Mouse (Mus musculus): Measurements from ENCODE around the gene Rufy3. TPM values are rescaled to one million over a fixed set of nuclear protein-coding genes. Genes with fewer than 3 reads are reported as not detected.

The Rufy3 gene
- polyA plus RNA-seq, 1 experiment from 2014 or later: 253 TPM

- H3K4me1 ChIP-seq (ENCODE audit: control insufficient read depth, insufficient read depth, low read depth, low read length): no peaks in the 10 kb centered on the region
- no peaks in the 10 kb centered on the region for H3K9me3 ChIP-seq (ENCODE audit: control insufficient read depth, low read length)
- no peak overlapping the region for H3K27ac ChIP-seq (ENCODE audit: low read depth, low read length)
- H3K36me3 ChIP-seq (ENCODE audit: control insufficient read depth, insufficient read depth, low read length): no peaks in the 10 kb centered on the region
- ATAC-seq: 0 out of 2 replicates have a peak, but pooled peaks have one; percentile 9
- no peak overlapping the region for H3K9ac ChIP-seq (ENCODE audit: low read depth, low read length)
- H3K27me3 ChIP-seq (replicated peaks; ENCODE audit: control insufficient read depth, insufficient read depth, low read length): no peaks in the 10 kb centered on the region
- no peak overlapping the region for H3K4me3 ChIP-seq (ENCODE audit: low read length)
- H3K4me2 ChIP-seq (ENCODE audit: low read length): no peak overlapping the region
- 96% methylated on average over 3 of the region's 3 CpGs for WGBS
Observed at GRCm38 (mm10) chr5:88604046-88604445, 39.2 kb downstream of the Rufy3 start.

GRCm38 (mm10) chr5:88604641-88605358, 40.0 kb downstream of the Rufy3 start:
- Histone ChIP-seq H3K4me3 (ENCODE audit: low read length) (no peak overlapping the region), H3K9me3 (ENCODE audit: control insufficient read depth, low read length) (no peaks in the 10 kb centered on the region), H3K4me2 (ENCODE audit: low read length) (no peak overlapping the region), H3K4me1 (ENCODE audit: control insufficient read depth, insufficient read depth, low read depth, low read length) (no peaks in the 10 kb centered on the region), H3K27me3 (replicated peaks; ENCODE audit: control insufficient read depth, insufficient read depth, low read length) (no peaks in the 10 kb centered on the region), H3K9ac (ENCODE audit: low read depth, low read length) (no peak overlapping the region), H3K36me3 (ENCODE audit: control insufficient read depth, insufficient read depth, low read length) (no peaks in the 10 kb centered on the region), H3K27ac (ENCODE audit: low read depth, low read length) (no peak overlapping the region)
- 93% methylated on average over 7 of the region's 7 CpGs for WGBS
- 0 out of 2 replicates have a peak, but pooled peaks have one; percentile 34 for ATAC-seq

DNA sequence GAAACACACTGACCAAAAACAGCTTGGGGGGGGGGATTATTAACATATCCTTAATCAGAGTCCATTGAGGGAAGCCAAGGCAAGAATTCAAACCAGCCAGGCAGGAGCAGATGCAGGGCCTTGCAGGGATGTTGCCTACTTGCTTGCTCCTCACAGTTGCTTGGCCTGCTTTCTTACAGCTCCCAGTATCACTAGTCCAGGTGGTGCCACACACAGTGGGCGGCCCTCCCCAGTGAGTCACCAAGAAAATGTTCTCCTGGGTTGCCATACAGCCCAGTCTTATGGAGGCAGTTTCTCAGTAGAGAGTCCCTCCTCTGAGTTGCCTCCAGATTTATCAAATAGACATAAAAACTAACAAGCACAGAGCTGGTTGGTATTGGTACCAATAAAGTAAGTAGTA, 49.3 kb downstream of the Rufy3 start:
- H3K27me3 ChIP-seq (replicated peaks; ENCODE audit: control insufficient read depth, insufficient read depth, low read length): no peaks in the 10 kb centered on the region
- H3K9me3 ChIP-seq (ENCODE audit: control insufficient read depth, low read length): no peaks in the 10 kb centered on the region
- no peak overlapping the region for H3K4me3 ChIP-seq (ENCODE audit: low read length)
- peaks cover 21% of the 10 kb centered on the region for H3K36me3 ChIP-seq (ENCODE audit: control insufficient read depth, insufficient read depth, low read length)
- H3K9ac ChIP-seq (ENCODE audit: low read depth, low read length): no peak overlapping the region
- H3K27ac ChIP-seq (ENCODE audit: low read depth, low read length): no peak overlapping the region
- ATAC-seq: peak; percentile 24; the same call in 1 of the 2 replicates
- no peaks in the 10 kb centered on the region for H3K4me1 ChIP-seq (ENCODE audit: control insufficient read depth, insufficient read depth, low read depth, low read length)
- H3K4me2 ChIP-seq (ENCODE audit: low read length): no peak overlapping the region
- 100% methylated on average over 1 of the region's 1 CpGs for WGBS

GRCm38 (mm10) chr5:88616988-88617387, 52.1 kb downstream of the Rufy3 start:
- H3K4me3 ChIP-seq (ENCODE audit: low read length): no peak overlapping the region
- ATAC-seq: no peak
- H3K27ac ChIP-seq (ENCODE audit: low read depth, low read length): no peak overlapping the region
- WGBS: 91% methylated on average over 4 of the region's 4 CpGs
- no peaks in the 10 kb centered on the region for H3K9me3 ChIP-seq (ENCODE audit: control insufficient read depth, low read length)
- H3K36me3 ChIP-seq (ENCODE audit: control insufficient read depth, insufficient read depth, low read length): peaks cover 35% of the 10 kb centered on the region
- H3K27me3 ChIP-seq (replicated peaks; ENCODE audit: control insufficient read depth, insufficient read depth, low read length): no peaks in the 10 kb centered on the region
- H3K9ac ChIP-seq (ENCODE audit: low read depth, low read length): no peak overlapping the region
- H3K4me2 ChIP-seq (ENCODE audit: low read length): no peak overlapping the region
- no peaks in the 10 kb centered on the region for H3K4me1 ChIP-seq (ENCODE audit: control insufficient read depth, insufficient read depth, low read depth, low read length)

GRCm38 (mm10) chr5:88627545-88627944, 62.7 kb downstream of the Rufy3 start:
- peaks cover 34% of the 10 kb centered on the region for H3K36me3 ChIP-seq (ENCODE audit: control insufficient read depth, insufficient read depth, low read length)
- no peaks in the 10 kb centered on the region for H3K4me1 ChIP-seq (ENCODE audit: control insufficient read depth, insufficient read depth, low read depth, low read length)
- WGBS: 98% methylated on average over 4 of the region's 4 CpGs

DNA sequence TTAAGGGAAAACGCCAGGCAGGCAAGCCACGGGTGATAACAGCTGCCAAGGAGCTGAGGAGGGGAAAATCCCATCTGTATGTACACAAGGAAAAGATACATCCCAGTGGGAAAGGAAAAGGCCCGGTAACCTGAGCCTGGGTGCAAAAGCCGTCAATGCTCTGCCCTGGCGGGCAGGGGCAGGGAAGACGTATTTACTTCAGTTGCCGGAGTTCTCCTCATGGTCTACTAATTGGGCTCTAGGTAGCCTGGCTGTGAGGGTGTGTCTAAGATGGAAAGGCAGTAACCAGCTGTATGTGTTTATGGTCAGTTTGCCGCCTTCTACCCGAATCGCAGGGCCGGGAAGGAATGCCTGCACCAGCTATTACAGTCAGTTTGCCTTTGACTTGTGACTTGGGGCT, 64.3 kb downstream of the Rufy3 start:
- WGBS: 94% methylated on average over 11 of the region's 11 CpGs
- no peak for ATAC-seq

More at GRCm38 (mm10) chr5:88627545-88627944, 62.7 kb downstream of the Rufy3 start:
- Histone ChIP-seq H3K9ac (ENCODE audit: low read depth, low read length) (no peak overlapping the region), H3K9me3 (ENCODE audit: control insufficient read depth, low read length) (no peaks in the 10 kb centered on the region), H3K4me2 (ENCODE audit: low read length) (no peak overlapping the region), H3K27ac (ENCODE audit: low read depth, low read length) (no peak overlapping the region), H3K27me3 (replicated peaks; ENCODE audit: control insufficient read depth, insufficient read depth, low read length) (no peaks in the 10 kb centered on the region), H3K4me3 (ENCODE audit: low read length) (no peak overlapping the region)
- ATAC-seq: no peak

GRCm38 (mm10) chr5:88629987-88630386, 65.1 kb downstream of the Rufy3 start:
- Histone ChIP-seq H3K27me3 (replicated peaks; ENCODE audit: control insufficient read depth, insufficient read depth, low read length) (no peaks in the 10 kb centered on the region), H3K36me3 (ENCODE audit: control insufficient read depth, insufficient read depth, low read length) (peaks cover 48% of the 10 kb centered on the region), H3K4me1 (ENCODE audit: control insufficient read depth, insufficient read depth, low read depth, low read length) (no peaks in the 10 kb centered on the region), H3K4me2 (ENCODE audit: low read length) (no peak overlapping the region), H3K9me3 (ENCODE audit: control insufficient read depth, low read length) (no peaks in the 10 kb centered on the region), H3K4me3 (ENCODE audit: low read length) (no peak overlapping the region), H3K27ac (ENCODE audit: low read depth, low read length) (no peak overlapping the region), H3K9ac (ENCODE audit: low read depth, low read length) (no peak overlapping the region)
- 91% methylated on average over 8 of the region's 8 CpGs for WGBS
- ATAC-seq: no peak

More for the DNA sequence above, 64.3 kb downstream of the Rufy3 start:
- no peak overlapping the region for H3K27ac ChIP-seq (ENCODE audit: low read depth, low read length)
- no peaks in the 10 kb centered on the region for H3K4me1 ChIP-seq (ENCODE audit: control insufficient read depth, insufficient read depth, low read depth, low read length)
- H3K9ac ChIP-seq (ENCODE audit: low read depth, low read length): no peak overlapping the region
- H3K4me2 ChIP-seq (ENCODE audit: low read length): no peak overlapping the region
- no peaks in the 10 kb centered on the region for H3K9me3 ChIP-seq (ENCODE audit: control insufficient read depth, low read length)
- no peak overlapping the region for H3K4me3 ChIP-seq (ENCODE audit: low read length)
- peaks cover 45% of the 10 kb centered on the region for H3K36me3 ChIP-seq (ENCODE audit: control insufficient read depth, insufficient read depth, low read length)
- no peaks in the 10 kb centered on the region for H3K27me3 ChIP-seq (replicated peaks; ENCODE audit: control insufficient read depth, insufficient read depth, low read length)

DNA sequence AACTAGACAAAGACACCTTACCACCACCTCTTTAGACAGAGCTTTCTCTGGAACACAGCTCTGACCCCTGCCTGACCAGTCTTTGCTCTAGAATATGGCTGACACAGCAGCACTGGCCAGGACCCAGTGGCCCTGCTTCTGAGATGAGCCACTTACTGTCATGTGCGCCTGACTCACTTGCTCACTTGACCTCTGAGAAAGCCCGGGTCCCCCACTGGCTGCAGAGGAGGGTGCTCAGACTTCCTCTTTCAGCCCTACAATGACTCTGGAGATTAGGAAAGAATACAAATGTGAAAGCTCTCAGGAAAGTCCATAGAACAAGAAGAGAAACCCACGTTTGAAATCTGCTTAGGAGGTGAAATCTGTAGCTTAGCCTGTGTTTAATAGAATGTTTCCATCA, 66.0 kb downstream of the Rufy3 start:
- Histone ChIP-seq H3K27me3 (replicated peaks; ENCODE audit: control insufficient read depth, insufficient read depth, low read length) (no peaks in the 10 kb centered on the region), H3K36me3 (ENCODE audit: control insufficient read depth, insufficient read depth, low read length) (peaks cover 56% of the 10 kb centered on the region), H3K9me3 (ENCODE audit: control insufficient read depth, low read length) (no peaks in the 10 kb centered on the region), H3K27ac (ENCODE audit: low read depth, low read length) (no peak overlapping the region), H3K4me1 (ENCODE audit: control insufficient read depth, insufficient read depth, low read depth, low read length) (no peaks in the 10 kb centered on the region), H3K4me3 (ENCODE audit: low read length) (no peak overlapping the region), H3K9ac (ENCODE audit: low read depth, low read length) (no peak overlapping the region), H3K4me2 (ENCODE audit: low read length) (no peak overlapping the region)
- peak; percentile 43; the same call in 1 of the 2 replicates for ATAC-seq
- 75% methylated on average over 3 of the region's 3 CpGs for WGBS

DNA sequence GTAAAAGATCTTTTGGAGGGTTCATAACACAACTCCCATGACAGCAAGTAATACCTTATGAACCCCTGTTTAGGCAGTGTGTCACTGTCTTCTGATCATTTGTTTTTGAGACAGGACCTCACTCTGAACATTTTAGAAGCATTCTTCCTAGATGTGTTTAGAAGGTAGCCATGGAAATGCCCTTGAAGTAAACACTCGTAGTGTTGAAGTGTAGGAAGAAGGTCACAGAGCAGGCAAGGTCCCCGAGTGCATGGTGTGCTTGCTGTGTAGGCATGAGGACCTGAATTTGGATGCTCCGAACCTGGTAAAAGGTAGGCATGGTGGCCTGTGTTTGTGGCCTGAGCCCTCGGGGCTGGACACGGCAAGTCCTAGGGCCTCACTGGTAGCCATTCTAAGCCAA, 66.7 kb downstream of the Rufy3 start:
- Histone ChIP-seq H3K9me3 (ENCODE audit: control insufficient read depth, low read length) (no peaks in the 10 kb centered on the region), H3K9ac (ENCODE audit: low read depth, low read length) (no peak overlapping the region), H3K27ac (ENCODE audit: low read depth, low read length) (no peak overlapping the region), H3K4me2 (ENCODE audit: low read length) (no peak overlapping the region), H3K4me3 (ENCODE audit: low read length) (no peak overlapping the region), H3K36me3 (ENCODE audit: control insufficient read depth, insufficient read depth, low read length) (peaks cover 56% of the 10 kb centered on the region), H3K27me3 (replicated peaks; ENCODE audit: control insufficient read depth, insufficient read depth, low read length) (no peaks in the 10 kb centered on the region), H3K4me1 (ENCODE audit: control insufficient read depth, insufficient read depth, low read depth, low read length) (no peaks in the 10 kb centered on the region)
- ATAC-seq: no peak
- 91% methylated on average over 5 of the region's 5 CpGs for WGBS

Measured in hindbrain, embryonic 16.5 days (tissue).